Mouse (Mus musculus) left cerebral cortex, postnatal 14 days (tissue): ENCODE measurements around the gene Yipf2. TPM values are rescaled to one million over a fixed set of nuclear protein-coding genes. Genes with fewer than 3 reads are reported as not detected.

Source experiments
- microRNA-seq, 2 experiments: library from miRNA; unstranded; fragments of <30 nt; microRNA quantifications; one replicate each; pipeline ENCODE4 v1.2.0; 2022
- total RNA-seq, 2 experiments: library from RNA; stranded (reverse); gene quantifications; 2 replicates each; pipeline ENCODE4 v1.2.3; 2021

Gene Yipf2
- total RNA-seq, 2 experiments from 2014 or later: 17.5 to 19.2 TPM

Small RNAs within 50 kb of the gene (microRNA-seq; reads per million reads assigned to microRNA genes)
- 0 reads per million in 2 experiments for gene Mir1946b

Other genes with a start within 250 kb of the Yipf2 start
- gene Ilf3, start 225.0 kb downstream of the Yipf2 start, total RNA-seq: 10 to 100 TPM; 69.8 to 78.8 TPM
- gene Qtrt1, start 181.0 kb downstream of the Yipf2 start, total RNA-seq: 10 to 100 TPM; 24.3 to 26.2 TPM
- gene Dnm2, start 167.9 kb downstream of the Yipf2 start, total RNA-seq: 10 to 100 TPM; 55.8 to 65.8 TPM
- 10 to 100 TPM; 15.7 to 15.8 TPM for gene Tmed1, start 82.6 kb downstream of the Yipf2 start, total RNA-seq
- under 1 TPM in 1 of 2 experiments, not detected in 1; 0.47 TPM for gene AB124611, start 66.7 kb downstream of the Yipf2 start, total RNA-seq
- 10 to 100 TPM; 68.8 to 76.2 TPM for gene Carm1, start 45.9 kb downstream of the Yipf2 start, total RNA-seq
- gene Timm29, start 106 bp downstream of the Yipf2 start, total RNA-seq: 10 to 100 TPM; 43.9 to 46.0 TPM
- 100 to 1,000 TPM; 129 TPM for gene Smarca4, start 23.3 kb upstream of the Yipf2 start, total RNA-seq
- 10 to 100 TPM; 13.5 to 16.7 TPM for gene Ldlr, start 130.7 kb upstream of the Yipf2 start, total RNA-seq
- 1 to 10 TPM; 2.6 to 2.7 TPM for gene Spc24, start 167.5 kb upstream of the Yipf2 start, total RNA-seq
- 1 to 10 TPM; 7.4 to 7.6 TPM for gene Kank2, start 205.9 kb upstream of the Yipf2 start, total RNA-seq
- gene Angptl8, start 242.7 kb upstream of the Yipf2 start, total RNA-seq: not detected